Mouse (Mus musculus) left cerebral cortex, adult 2 months (tissue): ENCODE measurements around the gene Btnl10. TPM values are rescaled to one million over a fixed set of nuclear protein-coding genes. Genes with fewer than 3 reads are reported as not detected.

Experiments
- DNase-seq, 2 experiments: peaks; one replicate each; pipeline ENCODE4 v3.0.0; 2021 to 2022; ENCODE audit warnings: low spot score in 2 of 2, mixed read lengths in 1 of 2; ENCODE audit errors: extremely low spot score in 1 of 2
- H3K27ac ChIP-seq: fragments of 200-600 bp; 2 replicates; pipeline ENCODE4 v1.8.1; 2022
- H3K4me3 ChIP-seq: fragments of 200-600 bp; 2 replicates; pipeline ENCODE4 v1.8.1; 2022
- CTCF ChIP-seq: fragments of 200-600 bp; IDR thresholded peaks from 2 replicates; pipeline ENCODE4 v1.8.1; 2022; ENCODE audit warnings: antibody characterized with exemption, mild to moderate bottlenecking, moderate library complexity
- intact Hi-C: fragments of 180-260 bp; cut with DNase I; formaldehyde crosslinking; loops from one replicate; pipeline ENCODE4 v1.15.1; 2025
- long read RNA-seq, 2 experiments: library from polyadenylated mRNA; stranded (forward); transcript quantifications; one replicate each; pipeline ENCODE4 v2.0.0; 2021; ENCODE audit warnings: borderline mapping rate in 2 of 2
- total RNA-seq, 2 experiments: library from RNA; stranded (reverse); gene quantifications; 2 replicates each; pipeline ENCODE4 v1.2.3; 2021

Btnl10 gene
- not detected for total RNA-seq
- long read RNA-seq, experiment 1, result 0 reads
- long read RNA-seq, experiment 2, result 0 reads

GRCm38 (mm10) chr11:58917745-58918366 is at the start of gene Btnl10:
Gene Btnl10 (plus strand): TSS chr11:58917908.
- Histone ChIP-seq H3K4me3 (no peak within 1 kb of the TSS), H3K27ac (no peak within 1 kb of the TSS)
- intact Hi-C loops, result loop anchor here (5.0 kb wide), 1 partner anchor 379 kb away; no protein-coding TSS in a partner anchor
- TF ChIP-seq CTCF, result no peak
- DNase-seq, result no peak

GRCm38 (mm10) chr11:58867954-58868330 is 49.8 kb upstream of the Btnl10 start:
- intact Hi-C loops, result no loop called here
- no peak overlapping the region for H3K27ac ChIP-seq
- peak overlapping the region; percentile 66; the same call in 1 of the 2 replicates for H3K4me3 ChIP-seq
- DNase-seq, result no peak
- TF ChIP-seq CTCF, result no peak

GRCm38 (mm10) chr11:58870961-58871360 is 46.7 kb upstream of the Btnl10 start:
- no peak overlapping the region for H3K4me3 ChIP-seq
- intact Hi-C loops, result no loop called here
- DNase-seq, result no peak
- TF ChIP-seq CTCF, result no peak
- no peak overlapping the region for H3K27ac ChIP-seq

- no peak overlapping the region for H3K4me3 ChIP-seq
- intact Hi-C loops, result no loop called here
- no peak for TF ChIP-seq CTCF
- no peak for DNase-seq
- no peak overlapping the region for H3K27ac ChIP-seq
These were observed 34.0 kb upstream of the Btnl10 start for GRCm38 (mm10) chr11:58883756-58884155.

GRCm38 (mm10) chr11:58890511-58890910 is 27.2 kb upstream of the Btnl10 start:
- TF ChIP-seq CTCF, result no peak
- no peak for DNase-seq
- Histone ChIP-seq H3K4me3 (no peak overlapping the region), H3K27ac (no peak overlapping the region)
- intact Hi-C loops, result no loop called here

- H3K4me3 ChIP-seq, result no peak overlapping the region
- intact Hi-C loops, result no loop called here
- DNase-seq, result no peak
- no peak overlapping the region for H3K27ac ChIP-seq
- no peak for TF ChIP-seq CTCF
These were observed 23.3 kb upstream of the Btnl10 start for GRCm38 (mm10) chr11:58894456-58894855.

GRCm38 (mm10) chr11:58897485-58897884 is 20.2 kb upstream of the Btnl10 start:
- intact Hi-C loops, result no loop called here
- no peak overlapping the region for H3K27ac ChIP-seq
- H3K4me3 ChIP-seq, result no peak overlapping the region
- no peak for TF ChIP-seq CTCF
- no peak for DNase-seq

- no peak overlapping the region for H3K4me3 ChIP-seq
- TF ChIP-seq CTCF, result no peak
- no peak overlapping the region for H3K27ac ChIP-seq
- intact Hi-C loops, result no loop called here
- no peak for DNase-seq
These were observed 16.6 kb upstream of the Btnl10 start for GRCm38 (mm10) chr11:58901080-58901479.

GRCm38 (mm10) chr11:58903511-58904409 is 13.9 kb upstream of the Btnl10 start, which contains the start of gene Zfp39:
Gene Zfp39 (minus strand): TSS chr11:58904225.
- peak within 1 kb of the TSS; percentile 93 for H3K27ac ChIP-seq
- no peak for TF ChIP-seq CTCF
- DNase-seq, result peak; percentile 95 to 98
- H3K4me3 ChIP-seq, result peak within 1 kb of the TSS; percentile 96
- intact Hi-C loops, result no loop called here

- peak overlapping the region; percentile 96 for H3K4me3 ChIP-seq
- intact Hi-C loops, result no loop called here
- peak overlapping the region; percentile 81 for H3K27ac ChIP-seq
- no peak for TF ChIP-seq CTCF
- DNase-seq, result no peak
These were observed 13.3 kb upstream of the Btnl10 start for GRCm38 (mm10) chr11:58904410-58904718.

- no peak for TF ChIP-seq CTCF
- no peak for DNase-seq
- Histone ChIP-seq H3K27ac (no peak overlapping the region), H3K4me3 (no peak overlapping the region)
- intact Hi-C loops, result no loop called here
These were observed 12.9 kb upstream of the Btnl10 start for GRCm38 (mm10) chr11:58904838-58905237.

GRCm38 (mm10) chr11:58913776-58914175 is 3.9 kb upstream of the Btnl10 start:
- no peak for DNase-seq
- no peak overlapping the region for H3K4me3 ChIP-seq
- no peak for TF ChIP-seq CTCF
- intact Hi-C loops, result no loop called here
- no peak overlapping the region for H3K27ac ChIP-seq
